Mouse (Mus musculus): ENCODE results near the gene Gm17175.
"Not testable (repeated sequence)": the region's sequence is repeated elsewhere in the genome, so short reads cannot be mapped to it uniquely, and the experiment has no call there.

The Gm17175 gene

DNA sequence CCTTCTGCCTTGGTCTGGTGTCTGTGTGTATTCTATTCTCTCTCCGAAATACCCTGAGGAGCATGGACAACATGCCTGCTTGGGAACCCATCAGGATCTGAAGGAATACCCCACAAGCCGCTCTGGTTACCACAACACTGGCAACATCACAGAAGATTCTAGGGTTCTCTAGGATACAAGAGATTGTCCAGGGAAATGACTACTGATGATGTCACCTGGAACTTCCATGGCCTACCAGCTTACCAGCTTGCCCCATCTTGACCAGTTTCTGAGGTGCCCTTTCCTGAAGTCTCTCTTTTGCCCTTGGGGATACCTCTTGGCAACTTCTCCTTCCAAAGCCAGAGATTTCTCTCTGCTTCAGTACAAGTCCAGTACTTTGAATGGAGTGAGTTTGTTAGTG lies at the start of gene Gm17175:
Gene Gm17175 (minus strand): TSS at position 101 of the 400 bp plus-strand sequence.
- DNase-seq (ENCODE audit: extremely low read depth, low read depth), result not testable (repeated sequence)

- no peak for DNase-seq (ENCODE audit: extremely low read depth, low read depth)
Measured at GRCm38 (mm10) chr14:51611210-51611609, 37.3 kb upstream of the Gm17175 start, which contains the start of gene Gm17078. Gm17078 (minus strand) TSS chr14:51611310.

DNA sequence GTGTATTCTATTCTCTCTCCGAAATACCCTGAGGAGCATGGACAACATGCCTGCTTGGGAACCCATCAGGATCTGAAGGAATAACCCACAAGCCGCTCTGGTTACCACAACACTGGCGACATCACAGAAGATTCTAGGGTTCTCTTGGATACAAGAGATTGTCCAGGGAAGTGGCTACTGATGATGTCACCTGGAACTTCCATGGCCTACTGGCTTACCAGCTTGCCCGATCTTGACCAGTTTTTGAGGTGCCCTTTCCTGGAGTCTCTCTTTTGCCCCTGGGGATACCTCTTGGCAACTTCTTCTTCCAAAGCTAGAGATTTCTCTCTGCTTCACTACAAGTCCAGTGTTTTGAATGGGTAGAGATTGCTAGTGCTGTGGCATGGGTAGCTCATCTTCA lies 18.2 kb upstream of the Gm17175 start, which contains the start of gene Gm17174:
Gene Gm17174 (minus strand): TSS at position 101 of the 400 bp plus-strand sequence.
- not testable (repeated sequence) for DNase-seq (ENCODE audit: extremely low read depth, low read depth)

GRCm38 (mm10) chr14:51552490-51552889 lies 21.4 kb downstream of the Gm17175 start, which contains the start of gene Gm5622:
Gm5622 (plus strand) TSS chr14:51552790.
- DNase-seq (ENCODE audit: extremely low read depth, low read depth), result no peak

All from MEL-GATA-1-ER (cell line).